Mouse (Mus musculus) Patski (cell line): Measurements from ENCODE around the gene Foxi1. TPM values are rescaled to one million over a fixed set of nuclear protein-coding genes. Genes with fewer than 3 reads are reported as not detected.

Experiments used
- ATAC-seq: fragments of 100-300 bp; one replicate; pipeline ENCODE4 v1.8.0; 2021
- CTCF ChIA-PET: fragments of 350-600 bp; sonication (Branson Sonifier 250); formaldehyde crosslinking; loops from one replicate; lab custom pipeline; 2022; ENCODE audit warnings: inconsistent platforms; lab: Charles Lee
- POLR2A ChIA-PET: fragments of 350-600 bp; sonication (Branson Sonifier 250); formaldehyde crosslinking; loops from one replicate; lab custom pipeline; 2022; ENCODE audit warnings: antibody characterized with exemption, inconsistent platforms; lab: Charles Lee
- DNase-seq: peaks from one replicate; pipeline ENCODE4 v3.0.0-alpha.2; 2011; ENCODE audit warnings: low read depth, low spot score
- H3K27me3 ChIP-seq: fragments of 371-371 bp; one replicate; pipeline ENCODE4 v1.5.1; 2021
- CTCF ChIP-seq: fragments of 100-300 bp; IDR thresholded peaks from one replicate; pipeline ENCODE4 v1.5.1; 2021
- in situ Hi-C: fragments of 300-500 bp; cut with MboI; formaldehyde crosslinking; loops from 3 replicates; pipeline ENCODE4 v1.11.1; 2018; ENCODE audit warnings: low pct_unique_long_range_greater_than_20kb, mixed read lengths
- polyA plus RNA-seq: library from polyadenylated mRNA; unstranded; gene quantifications from one replicate; pipeline ENCODE4 v1.2.3, GENCODE M21; 2021

The Foxi1 gene
- polyA plus RNA-seq, 1 experiment from 2014 or later: not detected

DNA sequence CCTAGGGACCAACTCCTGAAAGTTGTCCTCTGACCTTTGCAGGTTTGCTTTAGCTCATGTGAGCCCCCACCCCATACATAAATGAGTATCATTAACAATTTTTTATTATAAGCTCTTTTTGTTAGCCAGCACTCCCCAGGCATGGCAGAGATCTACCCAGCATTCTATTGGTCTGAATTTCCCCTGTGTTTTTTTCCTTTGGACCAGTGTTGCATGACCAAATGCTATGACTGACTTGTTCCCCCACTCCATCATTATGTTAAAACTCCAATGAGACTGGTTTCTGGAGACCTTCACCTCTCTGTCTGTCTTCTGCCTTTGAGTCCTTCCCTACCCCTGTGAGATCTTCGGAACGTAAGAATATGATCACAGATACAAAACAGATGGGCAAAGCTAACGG lies 12.7 kb downstream of the Foxi1 start:
- ChIA-PET POLR2A (no interaction called here), CTCF (interaction anchor here (1.1 kb wide), 1 partner anchor 17 kb away, joined by 3 read pairs; no protein-coding TSS in a partner anchor)
- in situ Hi-C loops: no loop called here
- peaks cover 12% of the 10 kb centered on the region for H3K27me3 ChIP-seq
- no peak for DNase-seq
- TF ChIP-seq CTCF: no peak
- ATAC-seq: no peak

GRCm38 (mm10) chr11:34194158-34194941 lies 13.5 kb downstream of the Foxi1 start:
- ATAC-seq (no peak), DNase-seq (no peak)
- in situ Hi-C loops: no loop called here
- CTCF ChIA-PET: interaction anchor here (1.1 kb wide), 1 partner anchor 18 kb away, joined by 3 read pairs; no protein-coding TSS in a partner anchor
- no peak for TF ChIP-seq CTCF
- POLR2A ChIA-PET: no interaction called here
- H3K27me3 ChIP-seq: peaks cover 12% of the 10 kb centered on the region

DNA sequence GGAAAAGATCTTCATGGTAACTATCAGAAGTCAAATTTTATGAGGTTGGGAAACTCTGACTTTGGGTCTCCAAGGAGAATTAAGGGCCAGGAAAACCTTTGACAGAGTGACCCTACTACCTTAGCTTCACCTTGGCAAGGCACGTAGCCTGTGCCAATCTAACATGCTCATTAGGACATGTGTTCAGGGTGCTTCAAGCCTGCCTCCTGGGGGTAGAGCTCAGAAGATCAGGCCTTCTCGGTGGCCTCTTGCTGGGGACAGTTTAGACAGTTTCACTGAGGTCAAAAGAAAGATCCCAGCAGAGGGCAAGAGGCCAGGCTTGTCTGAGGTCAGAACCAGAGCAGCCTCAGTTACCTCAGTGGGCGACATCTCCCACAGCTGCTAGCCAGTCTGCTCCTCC lies 14.2 kb downstream of the Foxi1 start:
- ChIA-PET CTCF (no interaction called here), POLR2A (no interaction called here)
- no peak for TF ChIP-seq CTCF
- peaks cover 12% of the 10 kb centered on the region for H3K27me3 ChIP-seq
- ATAC-seq (no peak), DNase-seq (no peak)
- in situ Hi-C loops: no loop called here

GRCm38 (mm10) chr11:34184266-34184665 lies 23.6 kb downstream of the Foxi1 start:
- ChIA-PET CTCF (no interaction called here), POLR2A (no interaction called here)
- in situ Hi-C loops: no loop called here
- TF ChIP-seq CTCF: no peak
- ATAC-seq (no peak), DNase-seq (no peak)
- H3K27me3 ChIP-seq: no peaks in the 10 kb centered on the region

DNA sequence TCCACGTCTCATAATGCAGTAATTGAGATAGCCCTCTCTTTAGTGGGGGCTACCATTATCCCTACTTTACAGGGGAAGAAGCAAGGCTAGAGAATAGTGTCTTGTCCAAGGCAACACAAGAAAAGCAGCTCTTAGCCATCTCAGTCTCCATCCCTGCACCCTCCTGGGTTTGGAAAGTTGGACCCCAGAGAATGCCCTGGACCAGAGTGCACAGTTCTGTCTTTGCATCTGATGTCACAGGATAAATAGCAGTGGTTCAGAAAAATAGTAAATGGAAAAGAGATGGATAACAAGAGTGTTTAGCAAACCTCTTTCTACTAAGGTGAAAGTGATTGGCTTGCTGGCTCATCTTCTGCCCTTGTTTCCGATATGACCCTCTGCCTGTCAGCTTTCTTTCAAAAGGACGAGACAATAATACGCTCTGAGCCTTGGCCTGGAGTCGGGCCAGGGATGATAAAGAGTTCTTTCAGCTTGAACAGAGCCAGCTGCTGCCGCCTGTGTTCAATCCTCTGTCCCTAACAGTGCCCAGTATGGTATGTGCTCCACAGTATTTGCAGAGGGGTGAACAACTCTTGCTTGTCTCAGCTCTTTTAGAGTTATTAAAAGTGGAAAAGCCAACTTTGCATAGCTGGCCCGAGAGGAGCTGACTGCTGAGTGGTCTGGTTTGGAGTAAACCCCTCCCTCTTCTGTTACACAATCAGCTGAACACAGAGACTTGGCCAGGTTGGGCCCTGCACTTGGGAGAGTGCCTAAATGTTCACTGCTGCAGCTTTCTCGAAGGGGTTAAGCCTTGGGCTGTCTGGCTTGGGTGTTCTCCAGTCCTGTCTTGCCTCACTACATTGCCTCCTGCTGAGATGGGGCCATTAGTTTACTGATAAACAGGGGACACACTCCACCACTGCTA lies 26.4 kb downstream of the Foxi1 start:
- H3K27me3 ChIP-seq: no peaks in the 10 kb centered on the region
- DNase-seq: no peak
- POLR2A ChIA-PET: no interaction called here
- CTCF ChIA-PET: no interaction called here
- no peak for TF ChIP-seq CTCF
- no peak for ATAC-seq
- in situ Hi-C loops: no loop called here

DNA sequence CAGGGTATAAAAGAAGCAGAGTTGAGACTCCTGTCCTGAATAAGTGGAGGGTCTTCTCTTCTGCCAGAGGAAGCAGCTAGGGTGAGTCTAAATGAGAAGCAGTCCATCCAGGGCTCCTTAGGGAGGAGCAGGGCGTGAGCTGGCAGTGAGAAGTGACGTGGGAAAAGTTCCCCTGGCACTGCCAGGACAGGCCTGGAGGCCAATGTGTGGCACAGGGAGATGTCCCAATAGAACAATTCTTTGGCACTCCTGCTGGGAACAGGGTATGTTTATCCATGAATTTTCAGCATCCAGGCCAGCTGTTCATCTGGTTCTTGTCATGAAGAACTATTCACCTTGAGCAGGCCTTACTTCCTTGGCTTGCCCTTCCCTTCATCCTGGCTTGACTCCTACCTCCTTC lies 29.1 kb downstream of the Foxi1 start:
- no peak for ATAC-seq
- no peaks in the 10 kb centered on the region for H3K27me3 ChIP-seq
- ChIA-PET POLR2A (no interaction called here), CTCF (interaction anchor here (1.1 to 1.5 kb wide), 2 partner anchors 10 kb away, joined by 3 read pairs; no protein-coding TSS in a partner anchor)
- TF ChIP-seq CTCF: no peak
- DNase-seq: no peak
- in situ Hi-C loops: no loop called here

GRCm38 (mm10) chr11:34176371-34176770 lies 31.5 kb downstream of the Foxi1 start:
- CTCF ChIA-PET: interaction anchor here (1.0 kb wide), 1 partner anchor 127 kb away, joined by 3 read pairs; no protein-coding TSS in a partner anchor
- ATAC-seq: no peak
- in situ Hi-C loops: no loop called here
- H3K27me3 ChIP-seq: peaks cover under 1% of the 10 kb centered on the region
- POLR2A ChIA-PET: no interaction called here
- no peak for TF ChIP-seq CTCF
- no peak for DNase-seq

DNA sequence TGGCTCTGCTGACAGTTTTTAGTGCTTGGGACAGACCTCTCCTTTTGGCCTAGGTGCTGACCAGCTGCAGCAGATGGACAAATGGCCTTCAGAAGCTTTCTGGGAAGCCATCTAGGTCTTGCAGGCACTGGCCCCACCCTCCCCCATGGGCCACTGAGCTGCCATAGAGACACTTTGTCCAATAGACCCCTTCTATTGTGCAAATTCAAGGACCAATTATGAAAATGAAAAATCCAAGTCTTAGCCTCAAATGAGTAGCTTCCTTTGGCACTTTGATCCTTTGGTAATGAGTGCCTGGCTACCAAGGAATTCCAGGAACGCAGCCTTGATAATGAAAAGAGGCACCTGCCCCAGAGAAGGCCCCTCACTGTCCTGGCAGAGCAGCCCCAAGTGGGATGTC lies 36.7 kb downstream of the Foxi1 start:
- H3K27me3 ChIP-seq: peaks cover 8% of the 10 kb centered on the region
- POLR2A ChIA-PET: no interaction called here
- in situ Hi-C loops: no loop called here
- ATAC-seq (no peak), DNase-seq (no peak)
- TF ChIP-seq CTCF: no peak
- CTCF ChIA-PET: no interaction called here

- POLR2A ChIA-PET: no interaction called here
- no peak for TF ChIP-seq CTCF
- peaks cover 17% of the 10 kb centered on the region for H3K27me3 ChIP-seq
- in situ Hi-C loops: no loop called here
- ATAC-seq (no peak), DNase-seq (no peak)
- CTCF ChIA-PET: interaction anchor here (0.9 kb wide), 1 partner anchor 10 kb away, joined by 3 read pairs; no protein-coding TSS in a partner anchor
Observed at GRCm38 (mm10) chr11:34169464-34169894, 38.4 kb downstream of the Foxi1 start.

DNA sequence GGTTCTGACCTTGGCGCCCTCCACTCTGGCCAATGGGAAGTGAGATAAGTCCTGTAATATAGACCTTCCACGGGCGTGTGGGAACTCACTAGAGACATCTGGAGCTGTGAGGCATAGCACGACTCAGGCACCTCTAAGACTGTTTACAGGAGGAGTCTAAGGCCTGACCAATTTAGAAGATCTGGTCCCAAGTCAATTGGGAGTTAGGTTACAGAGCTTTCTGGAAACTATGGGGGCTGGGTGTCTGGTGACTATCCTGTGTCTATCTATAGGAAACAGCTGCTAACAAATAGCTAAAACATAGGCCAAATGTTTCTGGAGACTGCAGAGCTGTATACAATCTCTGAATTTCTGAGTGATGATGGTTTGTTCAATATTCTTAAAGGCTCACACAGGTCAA lies 41.5 kb downstream of the Foxi1 start:
- CTCF ChIA-PET: no interaction called here
- ATAC-seq: no peak
- no peak for TF ChIP-seq CTCF
- in situ Hi-C loops: no loop called here
- DNase-seq: no peak
- peaks cover 16% of the 10 kb centered on the region for H3K27me3 ChIP-seq
- POLR2A ChIA-PET: no interaction called here
